Mouse (Mus musculus) hindbrain, postnatal 0 days (tissue): Measurements from ENCODE around the gene Rwdd2a. TPM values are rescaled to one million over a fixed set of nuclear protein-coding genes. Genes with fewer than 3 reads are reported as not detected.
"Not testable (repeated sequence)": the region's sequence is repeated elsewhere in the genome, so short reads cannot be mapped to it uniquely, and the experiment has no call there.

Experiments used
- ATAC-seq: fragments of 200-750 bp; cut with Nextera tagmentation; 2 replicates; pipeline ENCODE4 v1.8.0; 2017; ENCODE audit warnings: mild to moderate bottlenecking, moderate TSS enrichment, moderate library complexity
- DNase-seq: peaks from one replicate; pipeline ENCODE4 v3.0.0-alpha.2; 2015; ENCODE audit warnings: low spot score
- H3K27ac ChIP-seq: fragments of 300-500 bp; sonication (generic); 2 replicates; pipeline ENCODE4 v1.5.1; 2014; ENCODE audit warnings: mild to moderate bottlenecking
- H3K27me3 ChIP-seq: fragments of 300-500 bp; sonication (generic); 2 replicates; pipeline ENCODE4 v1.6.1; 2014; ENCODE audit warnings: low read length, mixed read lengths; ENCODE audit not compliant: insufficient read depth
- H3K36me3 ChIP-seq: fragments of 300-500 bp; sonication (generic); 2 replicates; pipeline ENCODE4 v1.6.1; 2014; ENCODE audit warnings: low read length, mixed read lengths; ENCODE audit not compliant: insufficient read depth
- H3K4me1 ChIP-seq: fragments of 300-500 bp; sonication (generic); 2 replicates; pipeline ENCODE4 v1.6.1; 2014; ENCODE audit warnings: antibody characterized with exemption, low read length, mixed read lengths; ENCODE audit not compliant: insufficient read depth
- H3K4me2 ChIP-seq: fragments of 300-500 bp; sonication (generic); 2 replicates; pipeline ENCODE4 v1.6.1; 2014; ENCODE audit warnings: low read depth, mild to moderate bottlenecking, low read length, moderate library complexity, mixed read lengths
- H3K4me3 ChIP-seq: fragments of 300-500 bp; sonication (generic); 2 replicates; pipeline ENCODE4 v1.5.1; 2014; ENCODE audit warnings: low read length
- H3K9ac ChIP-seq: fragments of 300-500 bp; sonication (generic); replicated peaks from 2 replicates; pipeline ENCODE4 v1.6.1; 2014; ENCODE audit warnings: mild to moderate bottlenecking, low read length, moderate library complexity, mixed read lengths
- H3K9me3 ChIP-seq: fragments of 300-500 bp; sonication (generic); 2 replicates; pipeline ENCODE4 v1.6.1; 2016; ENCODE audit warnings: low read length, mixed read lengths
- CTCF ChIP-seq: IDR thresholded peaks from 2 replicates; pipeline ENCODE4 v1.5.1; 2016; ENCODE audit warnings: antibody characterized with exemption, control low read depth, low read depth
- WGBS: fragments of 180-500 bp; shearing (Covaris S2); extraction: QIAGEN DNeasy Blood & Tissue Kit; methylation state at CpG from one replicate; pipeline ENCODE4 v1.1.7; 2014; 5-methylcytosine and 5-hydroxymethylcytosine counted together
- polyA plus RNA-seq: library from polyadenylated mRNA; unstranded; fragments of >200 nt; fragmentation: Nextera tagmentation; extraction: Ambion mirVana; gene quantifications from 2 replicates; pipeline ENCODE4 v1.2.1, GENCODE M21; 2015
- total RNA-seq: library from RNA; depleted of rRNA; stranded (reverse); fragments of >200 nt; gene quantifications from 2 replicates; pipeline ENCODE4 v1.2.3, GENCODE M21; 2014

The Rwdd2a gene
- total and polyA plus RNA-seq, 2 experiments from 2014 or later, result 35.4 to 82.4 TPM

GRCm38 (mm10) chr9:86587019-86587795 is 15.4 kb downstream of the Rwdd2a start:
- no peak overlapping the region for H3K4me2 ChIP-seq
- DNase-seq, result no peak
- 94% methylated on average over 11 of the region's 11 CpGs for WGBS

GRCm38 (mm10) chr9:86592676-86593668 is 21.2 kb downstream of the Rwdd2a start:
- Histone ChIP-seq H3K4me1 (no peaks in the 10 kb centered on the region), H3K9me3 (no peaks in the 10 kb centered on the region), H3K4me3 (no peak overlapping the region), H3K9ac (no peak overlapping the region), H3K27ac (peak overlapping the region; percentile 48; the same call in 1 of the 2 replicates), H3K27me3 (no peaks in the 10 kb centered on the region), H3K36me3 (no peaks in the 10 kb centered on the region), H3K4me2 (no peak overlapping the region)
- WGBS, result 72% methylated on average over 19 of the region's 19 CpGs
- peak; percentile 72 for DNase-seq
- peak; percentile 62 for ATAC-seq
- TF ChIP-seq CTCF, result peak; percentile 74

More at GRCm38 (mm10) chr9:86587019-86587795, 15.4 kb downstream of the Rwdd2a start:
- H3K27me3 ChIP-seq, result no peaks in the 10 kb centered on the region
- H3K9me3 ChIP-seq, result no peaks in the 10 kb centered on the region
- H3K9ac ChIP-seq, result no peak overlapping the region
- no peaks in the 10 kb centered on the region for H3K4me1 ChIP-seq
- H3K27ac ChIP-seq, result no peak overlapping the region
- no peak overlapping the region for H3K4me3 ChIP-seq
- TF ChIP-seq CTCF, result no peak
- ATAC-seq, result peak; percentile 35; the same call in 1 of the 2 replicates
- no peaks in the 10 kb centered on the region for H3K36me3 ChIP-seq

- H3K9ac ChIP-seq, ATAC-seq: not testable (repeated sequence)
- 50% methylated on average over 9 of the region's 10 CpGs for WGBS
These were observed 22.6 kb downstream of the Rwdd2a start for GRCm38 (mm10) chr9:86594357-86594767.

GRCm38 (mm10) chr9:86596983-86597382 is 25.2 kb downstream of the Rwdd2a start:
- H3K9me3 ChIP-seq, H3K4me3 ChIP-seq, H3K27me3 ChIP-seq, ATAC-seq, H3K36me3 ChIP-seq, H3K4me1 ChIP-seq, H3K4me2 ChIP-seq, DNase-seq, H3K27ac ChIP-seq, H3K9ac ChIP-seq: not testable (repeated sequence)

More at GRCm38 (mm10) chr9:86594357-86594767, 22.6 kb downstream of the Rwdd2a start:
- not testable (repeated sequence) for H3K27ac ChIP-seq, H3K4me3 ChIP-seq, H3K4me2 ChIP-seq, H3K4me1 ChIP-seq, DNase-seq, H3K9me3 ChIP-seq, H3K36me3 ChIP-seq, H3K27me3 ChIP-seq

- Histone ChIP-seq H3K9ac (no peak overlapping the region), H3K36me3 (no peaks in the 10 kb centered on the region), H3K9me3 (no peaks in the 10 kb centered on the region), H3K4me1 (no peaks in the 10 kb centered on the region), H3K4me3 (no peak overlapping the region), H3K4me2 (no peak overlapping the region), H3K27me3 (no peaks in the 10 kb centered on the region), H3K27ac (no peak overlapping the region)
- TF ChIP-seq CTCF, result no peak
- ATAC-seq (no peak), DNase-seq (no peak)
- WGBS, result 50% methylated on average over 8 of the region's 8 CpGs
These were observed 28.0 kb downstream of the Rwdd2a start for GRCm38 (mm10) chr9:86599723-86600303.

- TF ChIP-seq CTCF, result no peak
- no peak overlapping the region for H3K4me3 ChIP-seq
- ATAC-seq (no peak), DNase-seq (no peak)
- no peaks in the 10 kb centered on the region for H3K4me1 ChIP-seq
- H3K27ac ChIP-seq, result no peak overlapping the region
- no peaks in the 10 kb centered on the region; the same call in 1 of the 2 replicates for H3K36me3 ChIP-seq
- H3K9me3 ChIP-seq, result no peaks in the 10 kb centered on the region
- H3K9ac ChIP-seq, result no peak overlapping the region
- 64% methylated on average over 6 of the region's 6 CpGs for whole genome bisulfite sequencing
- no peak overlapping the region for H3K4me2 ChIP-seq
- H3K27me3 ChIP-seq, result no peaks in the 10 kb centered on the region
These were observed 34.0 kb downstream of the Rwdd2a start for GRCm38 (mm10) chr9:86605776-86606175.
